Mouse (Mus musculus) heart, postnatal 0 days (tissue): ENCODE measurements at regions not wholly inside any gene's neighbourhood (a gene's known extent, or its start where the extent isn't known, plus 50 kb on each side); places are given as distances from the start of the nearest gene placed in this dataset.

Experiments
- CTCF ChIP-seq: IDR thresholded peaks from 2 replicates; pipeline ENCODE4 v1.5.1; 2016; ENCODE audit warnings: antibody characterized with exemption, control low read depth, low read depth
- EP300 ChIP-seq: IDR thresholded peaks from 2 replicates; pipeline ENCODE4 v1.6.1; 2016; ENCODE audit warnings: antibody characterized with exemption, low read depth

- TF ChIP-seq EP300: no peak
- TF ChIP-seq CTCF: no peak
Observed at GRCm38 (mm10) chr10:9164333-9164732, 278.5 kb upstream of the Sash1 start.
